Mouse (Mus musculus): ENCODE measurements around the gene Cacna1h. TPM values are rescaled to one million over a fixed set of nuclear protein-coding genes. Genes with fewer than 3 reads are reported as not detected.

The Cacna1h gene
- 101 TPM in 2 replicates for polyA plus RNA-seq (2012; rRNA removed)

GRCm38 (mm10) chr17:25433617-25434606 lies at the start of gene Cacna1h:
Gene Cacna1h, minus strand, starts transcription at chr17:25433783.

DNA sequence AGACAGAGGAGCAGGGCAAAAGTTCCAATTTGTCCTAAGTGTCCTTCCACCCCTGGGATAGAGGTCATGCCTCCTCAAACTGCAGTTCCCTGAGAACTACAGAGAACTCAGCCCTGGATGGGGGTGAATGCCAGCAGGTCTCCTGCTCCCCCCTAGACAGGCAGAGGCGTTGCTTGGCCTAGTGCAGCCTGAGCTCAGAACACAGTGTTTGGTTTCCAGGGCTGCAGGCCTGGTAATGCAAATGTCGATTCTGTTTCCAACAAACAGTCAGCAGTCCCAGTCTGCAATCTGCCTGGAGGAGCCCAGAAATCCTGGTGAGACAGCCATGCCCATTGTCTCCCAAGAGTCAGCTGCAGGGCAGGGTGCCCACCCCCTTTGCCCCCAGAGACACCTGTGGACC lies 20.7 kb upstream of the Cacna1h start, which contains the start of gene Tekt4:
Gene Tekt4, plus strand, starts transcription at position 344 of the 400 bp plus-strand sequence.

GRCm38 (mm10) chr17:25368973-25369372 lies 64.6 kb downstream of the Cacna1h start, which contains the start of gene Tpsg1:
Gene Tpsg1, plus strand, starts transcription at chr17:25369273.

GRCm38 (mm10) chr17:25366005-25366404 lies 67.6 kb downstream of the Cacna1h start, which contains the start of gene Tpsb2:
Gene Tpsb2, plus strand, starts transcription at chr17:25366305.

GRCm38 (mm10) chr17:25345462-25345861 lies 88.1 kb downstream of the Cacna1h start, which contains the start of gene Tpsab1:
Gene Tpsab1, minus strand, starts transcription at chr17:25345562.

Other genes with a start within 250 kb of the Cacna1h start
- gene BC003965, start 249.2 kb downstream of the Cacna1h start, polyA plus RNA-seq (2012; rRNA removed): 28.0 and 28.7 TPM in 2 replicates
- 19.9 and 21.1 TPM in 2 replicates for gene Unkl, start 245.4 kb downstream of the Cacna1h start, polyA plus RNA-seq (2012; rRNA removed)
- 81.6 and 84.9 TPM in 2 replicates for gene Gnptg, start 193.7 kb downstream of the Cacna1h start, polyA plus RNA-seq (2012; rRNA removed)
- gene Tsr3, start 193.6 kb downstream of the Cacna1h start, polyA plus RNA-seq (2012; rRNA removed): 49.1 and 51.0 TPM in 2 replicates
- gene Baiap3, start 177.4 kb downstream of the Cacna1h start, polyA plus RNA-seq (2012; rRNA removed): 13.0 and 13.9 TPM in 2 replicates
- gene Ube2i, start 159.2 kb downstream of the Cacna1h start, polyA plus RNA-seq (2012; rRNA removed): 519 and 596 TPM in 2 replicates
- 0.34 TPM in 1 of 2 replicates, not detected in the other for gene Prss34, start 135.4 kb downstream of the Cacna1h start, polyA plus RNA-seq (2012; rRNA removed)
- not detected in 2 replicates for gene Prss28, start 125.1 kb downstream of the Cacna1h start, polyA plus RNA-seq (2012; rRNA removed)
- gene Prss29, start 115.1 kb downstream of the Cacna1h start, polyA plus RNA-seq (2012; rRNA removed): not detected in 2 replicates
- gene Tpsab1, start 88.2 kb downstream of the Cacna1h start, polyA plus RNA-seq (2012; rRNA removed): 0.11 TPM in 1 of 2 replicates, not detected in the other
- 0.64 and 1.6 TPM in 2 replicates for gene Tpsb2, start 67.5 kb downstream of the Cacna1h start, polyA plus RNA-seq (2012; rRNA removed)
- gene Tpsg1, start 64.5 kb downstream of the Cacna1h start, polyA plus RNA-seq (2012; rRNA removed): 0.21 and 0.76 TPM in 2 replicates
- gene Tekt4, start 20.8 kb upstream of the Cacna1h start, polyA plus RNA-seq (2012; rRNA removed): 1.1 and 1.5 TPM in 2 replicates
- gene Sstr5, start 63.5 kb upstream of the Cacna1h start, polyA plus RNA-seq (2012; rRNA removed): 0.15 TPM in 2 replicates
- 11.4 and 14.6 TPM in 2 replicates for gene Sox8, start 136.9 kb upstream of the Cacna1h start, polyA plus RNA-seq (2012; rRNA removed)
- 10.7 and 12.7 TPM in 2 replicates for gene Lmf1, start 145.3 kb upstream of the Cacna1h start, polyA plus RNA-seq (2012; rRNA removed)

All from central nervous system, embryonic 14 days (tissue).